Mouse (Mus musculus) monocyte, adult 5-6 weeks (primary cell): Measurements from ENCODE around the gene Gm2974. TPM values are rescaled to one million over a fixed set of nuclear protein-coding genes. Genes with fewer than 3 reads are reported as not detected.
"Not testable (repeated sequence)": the region's sequence is repeated elsewhere in the genome, so short reads cannot be mapped to it uniquely, and the experiment has no call there.

Experiments used
- ATAC-seq: fragments of 153-309, 156-312 bp; replicated peaks from 2 replicates; pipeline ENCODE4 v1.8.0; 2017; ENCODE audit warnings: mild to moderate bottlenecking; ENCODE audit not compliant: low TSS enrichment, insufficient number of reproducible peaks, severe bottlenecking, poor library complexity, low FRiP score
- total RNA-seq: library from RNA; stranded (forward); fragments of 200-1000, 200-491, 200-594 nt; gene quantifications from 3 replicates; pipeline ENCODE4 v1.2.3, GENCODE M21; 2017

The Gm2974 gene
- not detected in 3 replicates for total RNA-seq

GRCm38 (mm10) chr14:4182491-4183210 lies at the start of gene Gm2974:
Gene Gm2974, plus strand, starts transcription at chr14:4182576.
- not testable (repeated sequence) for ATAC-seq

- not testable (repeated sequence) for ATAC-seq
Measured at GRCm38 (mm10) chr14:4141646-4142045, 40.7 kb upstream of the Gm2974 start.

- ATAC-seq: not testable (repeated sequence)
Measured at GRCm38 (mm10) chr14:4164730-4165129, 17.6 kb upstream of the Gm2974 start, which contains the start of gene Gm3127. Gene Gm3127, plus strand, starts transcription at chr14:4165030.

GRCm38 (mm10) chr14:4182030-4182429 lies 346 bp upstream of the Gm2974 start:
- not testable (repeated sequence) for ATAC-seq

- not testable (repeated sequence) for ATAC-seq
Measured at GRCm38 (mm10) chr14:4183375-4183774, 999 bp downstream of the Gm2974 start.

GRCm38 (mm10) chr14:4249331-4249730 lies 67.0 kb downstream of the Gm2974 start, which contains the start of gene Gm3138:
Gene Gm3138, plus strand, starts transcription at chr14:4249631.
- not testable (repeated sequence) for ATAC-seq

Other genes with a start within 250 kb of the Gm2974 start
- gene Gm3095, start 219.0 kb upstream of the Gm2974 start, total RNA-seq: not detected in 3 replicates
- not detected in 3 replicates for gene Gm3099, start 184.2 kb upstream of the Gm2974 start, total RNA-seq
- gene Gm5796, start 158.6 kb upstream of the Gm2974 start, total RNA-seq: not detected in 3 replicates
- gene Gm3115, start 98.5 kb upstream of the Gm2974 start, total RNA-seq: not detected in 3 replicates
- not detected in 3 replicates for gene Gm8108, start 72.0 kb upstream of the Gm2974 start, total RNA-seq
- gene Gm3127, start 17.5 kb upstream of the Gm2974 start, total RNA-seq: not detected in 3 replicates
- not detected in 3 replicates for gene Gm3138, start 67.1 kb downstream of the Gm2974 start, total RNA-seq
- not detected in 3 replicates for gene Gm3149, start 134.7 kb downstream of the Gm2974 start, total RNA-seq
- not detected in 3 replicates for gene 2610042L04Rik, start 152.2 kb downstream of the Gm2974 start, total RNA-seq
- gene Gm3159, start 214.9 kb downstream of the Gm2974 start, total RNA-seq: not detected in 3 replicates
- not detected in 3 replicates for gene Gm3164, start 232.9 kb downstream of the Gm2974 start, total RNA-seq
- not detected in 3 replicates for gene Gm3173, start 248.4 kb downstream of the Gm2974 start, total RNA-seq